Mouse (Mus musculus): Measurements from ENCODE around the gene Creld2. TPM values are rescaled to one million over a fixed set of nuclear protein-coding genes. Genes with fewer than 3 reads are reported as not detected.
A peak's percentile ranks its signal among the peaks of the same experiment; 100 is the strongest.
"Not testable (repeated sequence)": the region's sequence is repeated elsewhere in the genome, so short reads cannot be mapped to it uniquely, and the experiment has no call there.

The Creld2 gene
- 71.9 and 75.7 TPM in 2 replicates for polyA plus RNA-seq (2016; fragmentation: Nextera tagmentation; extraction: Ambion mirVana)

DNA sequence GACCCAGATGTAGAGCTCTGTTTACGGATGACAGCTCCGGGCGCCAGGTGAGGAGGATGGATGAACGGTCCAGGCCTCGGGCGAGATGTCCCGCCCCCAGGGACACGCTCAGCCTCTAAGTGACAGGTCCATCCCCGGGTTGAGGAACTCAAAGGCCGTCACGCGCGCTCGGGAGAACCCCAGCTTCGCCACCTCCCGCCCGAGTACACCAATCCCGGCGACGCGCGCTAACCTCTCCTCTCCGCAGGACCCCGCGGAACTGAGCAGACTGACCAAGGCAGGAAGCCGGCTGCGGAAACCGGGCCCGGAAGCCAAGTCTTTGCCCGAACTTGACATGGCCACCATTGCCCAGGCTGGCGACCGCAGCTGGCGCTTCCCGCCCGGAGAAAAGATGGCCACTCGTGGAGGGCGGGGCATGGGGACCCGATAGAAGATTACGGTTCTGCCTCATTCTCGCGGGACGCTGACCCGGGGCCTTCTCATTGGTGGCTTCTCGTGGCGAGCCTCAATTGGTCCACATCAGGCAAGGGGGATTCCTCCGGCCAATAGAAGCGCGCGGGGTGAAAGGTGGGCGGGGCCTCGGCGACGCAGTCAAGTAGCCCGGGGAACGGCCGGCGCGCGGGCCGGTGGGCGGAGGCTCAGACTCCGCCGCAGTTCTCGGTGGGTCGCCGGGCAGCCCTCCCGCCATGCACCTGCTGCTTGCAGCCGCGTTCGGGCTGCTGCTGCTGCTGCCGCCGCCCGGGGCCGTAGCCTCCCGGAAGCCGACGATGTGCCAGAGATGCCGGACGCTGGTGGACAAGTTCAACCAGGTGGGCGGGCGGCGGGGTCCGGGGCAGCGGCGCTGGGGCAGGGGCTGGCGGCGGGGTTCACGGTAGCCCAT, at the start of gene Creld2, which contains the start of gene Alg12:
Gene Creld2 (plus strand): TSS at position 621 of the 880 bp plus-strand sequence.
Gene Alg12 (minus strand): TSS at position 293 of the 880 bp plus-strand sequence.
- peak; percentile 97 for ATAC-seq (ENCODE audit: insufficient number of reproducible peaks, insufficient read depth, low FRiP score, low TSS enrichment)
- no peaks in the 10 kb centered on the region for H3K27me3 ChIP-seq
- H3K36me3 ChIP-seq, result peaks cover 47% of the 10 kb centered on the region
- no peaks in the 10 kb centered on the region for H3K9me3 ChIP-seq
- peak within 1 kb of the TSS; percentile 61; the same call in 1 of the 2 replicates for H3K27ac ChIP-seq
- H3K4me1 ChIP-seq, result peaks cover 18% of the 10 kb centered on the region
- peak within 1 kb of the TSS; percentile 93 for H3K4me3 ChIP-seq
- peak within 1 kb of the TSS; percentile 85 for H3K9ac ChIP-seq
- WGBS, result under 1% methylated on average over 87 of the region's 88 CpGs
- H3K4me2 ChIP-seq (replicated peaks), result peak within 1 kb of the TSS; percentile 91

GRCm38 (mm10) chr15:88774630-88775029, 44.8 kb upstream of the Creld2 start:
- not testable (repeated sequence) for H3K4me3 ChIP-seq; H3K27ac ChIP-seq; H3K27me3 ChIP-seq; H3K4me1 ChIP-seq; H3K9me3 ChIP-seq; ATAC-seq (ENCODE audit: insufficient number of reproducible peaks, insufficient read depth, low FRiP score, low TSS enrichment); H3K4me2 ChIP-seq (replicated peaks); H3K9ac ChIP-seq
- WGBS, result 88% methylated on average over 5 of the region's 5 CpGs
- H3K36me3 ChIP-seq, result peaks cover 22% of the 10 kb centered on the region

GRCm38 (mm10) chr15:88792140-88792850, 27.2 kb upstream of the Creld2 start:
- Histone ChIP-seq H3K4me2 (replicated peaks) (no peak overlapping the region), H3K36me3 (peaks cover 4% of the 10 kb centered on the region), H3K27me3 (no peaks in the 10 kb centered on the region), H3K4me3 (no peak overlapping the region), H3K27ac (no peak overlapping the region), H3K9ac (no peak overlapping the region), H3K9me3 (no peaks in the 10 kb centered on the region), H3K4me1 (no peaks in the 10 kb centered on the region)
- no peak for ATAC-seq (ENCODE audit: insufficient number of reproducible peaks, insufficient read depth, low FRiP score, low TSS enrichment)
- 85% methylated on average over 4 of the region's 4 CpGs for WGBS

GRCm38 (mm10) chr15:88794729-88795128, 24.7 kb upstream of the Creld2 start:
- H3K4me3 ChIP-seq; H3K9me3 ChIP-seq; ATAC-seq (ENCODE audit: insufficient number of reproducible peaks, insufficient read depth, low FRiP score, low TSS enrichment); H3K27ac ChIP-seq; H3K4me2 ChIP-seq (replicated peaks); H3K9ac ChIP-seq; H3K4me1 ChIP-seq; H3K36me3 ChIP-seq; H3K27me3 ChIP-seq: not testable (repeated sequence)
- WGBS, result 79% methylated on average over 5 of the region's 5 CpGs

- Histone ChIP-seq H3K27me3 (no peaks in the 10 kb centered on the region), H3K27ac (no peak overlapping the region), H3K36me3 (peaks cover 14% of the 10 kb centered on the region), H3K4me2 (replicated peaks) (no peak overlapping the region), H3K9ac (no peak overlapping the region), H3K4me1 (no peaks in the 10 kb centered on the region), H3K4me3 (no peak overlapping the region), H3K9me3 (no peaks in the 10 kb centered on the region)
- no peak for ATAC-seq (ENCODE audit: insufficient number of reproducible peaks, insufficient read depth, low FRiP score, low TSS enrichment)
- WGBS, result 85% methylated on average over 11 of the region's 11 CpGs
These were observed 19.5 kb upstream of the Creld2 start for GRCm38 (mm10) chr15:88799950-88800371.

- H3K9ac ChIP-seq, result no peak overlapping the region
- H3K27ac ChIP-seq, result no peak overlapping the region
- 80% methylated on average over 6 of the region's 6 CpGs for WGBS
- H3K27me3 ChIP-seq, result no peaks in the 10 kb centered on the region
- H3K4me2 ChIP-seq (replicated peaks), result no peak overlapping the region
- H3K4me3 ChIP-seq, result no peak overlapping the region
- no peaks in the 10 kb centered on the region for H3K4me1 ChIP-seq
- no peaks in the 10 kb centered on the region for H3K9me3 ChIP-seq
- ATAC-seq (ENCODE audit: insufficient number of reproducible peaks, insufficient read depth, low FRiP score, low TSS enrichment), result no peak
- peaks cover 24% of the 10 kb centered on the region for H3K36me3 ChIP-seq
These were observed 18.5 kb upstream of the Creld2 start for GRCm38 (mm10) chr15:88800921-88801354.

DNA sequence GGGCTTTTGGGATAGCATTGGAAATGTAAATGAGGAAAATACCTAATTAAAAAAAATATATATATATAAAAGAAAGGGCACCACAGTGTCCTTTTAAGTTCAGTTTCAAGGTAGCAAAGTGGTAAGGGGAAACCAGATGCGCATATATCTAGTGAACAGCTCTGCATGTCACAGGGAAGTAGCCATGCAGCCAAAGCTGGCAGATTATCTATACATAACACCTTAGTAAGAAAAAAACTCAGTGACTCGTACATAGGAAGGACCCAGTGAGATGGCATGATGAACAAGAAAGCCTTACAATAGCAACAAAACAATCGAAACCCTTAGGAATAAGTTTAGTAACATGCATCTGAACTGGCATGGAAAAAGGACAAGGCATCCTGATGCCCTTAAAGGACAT, 17.5 kb upstream of the Creld2 start:
- no peaks in the 10 kb centered on the region for H3K27me3 ChIP-seq
- WGBS, result 90% methylated on average over 3 of the region's 3 CpGs
- peaks cover 31% of the 10 kb centered on the region for H3K36me3 ChIP-seq
- no peak for ATAC-seq (ENCODE audit: insufficient number of reproducible peaks, insufficient read depth, low FRiP score, low TSS enrichment)
- no peak overlapping the region for H3K4me3 ChIP-seq
- no peaks in the 10 kb centered on the region for H3K9me3 ChIP-seq
- no peak overlapping the region for H3K4me2 ChIP-seq (replicated peaks)
- no peaks in the 10 kb centered on the region for H3K4me1 ChIP-seq
- H3K27ac ChIP-seq, result no peak overlapping the region
- no peak overlapping the region for H3K9ac ChIP-seq

DNA sequence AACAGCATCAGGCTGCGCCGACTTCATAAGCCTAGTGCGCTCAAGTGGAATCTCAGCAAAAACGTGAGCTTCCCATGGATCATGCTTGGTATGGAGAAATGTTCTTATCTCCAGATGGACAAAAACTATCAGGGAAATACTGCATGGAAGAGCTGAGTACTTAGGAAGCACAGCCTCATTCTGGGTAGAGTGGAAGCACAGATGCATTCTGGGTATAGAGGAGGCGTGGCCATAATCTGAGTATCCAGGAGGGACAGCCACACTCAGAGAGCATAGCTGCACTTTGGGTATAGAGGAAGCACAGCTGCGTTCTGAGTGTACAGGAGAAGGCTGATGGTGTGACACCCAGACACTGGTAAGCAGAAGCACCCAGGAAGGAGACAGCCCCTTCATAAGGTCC, 17.1 kb upstream of the Creld2 start:
- Histone ChIP-seq H3K4me2 (replicated peaks) (no peak overlapping the region), H3K27ac (no peak overlapping the region), H3K9ac (no peak overlapping the region), H3K27me3 (no peaks in the 10 kb centered on the region), H3K4me3 (no peak overlapping the region), H3K36me3 (peaks cover 31% of the 10 kb centered on the region), H3K9me3 (no peaks in the 10 kb centered on the region), H3K4me1 (no peaks in the 10 kb centered on the region)
- 88% methylated on average over 6 of the region's 6 CpGs for WGBS
- ATAC-seq (ENCODE audit: insufficient number of reproducible peaks, insufficient read depth, low FRiP score, low TSS enrichment), result no peak

GRCm38 (mm10) chr15:88808121-88808520, 11.3 kb upstream of the Creld2 start:
- peaks cover 58% of the 10 kb centered on the region for H3K36me3 ChIP-seq

GRCm38 (mm10) chr15:88810369-88810768, 9.1 kb upstream of the Creld2 start:
- no peak for ATAC-seq (ENCODE audit: insufficient number of reproducible peaks, insufficient read depth, low FRiP score, low TSS enrichment)
- H3K36me3 ChIP-seq, result peaks cover 53% of the 10 kb centered on the region
- WGBS, result 98% methylated on average over 2 of the region's 2 CpGs

More at GRCm38 (mm10) chr15:88808121-88808520, 11.3 kb upstream of the Creld2 start:
- Histone ChIP-seq H3K4me2 (replicated peaks) (no peak overlapping the region), H3K4me3 (no peak overlapping the region), H3K27ac (no peak overlapping the region), H3K4me1 (no peaks in the 10 kb centered on the region), H3K9me3 (no peaks in the 10 kb centered on the region), H3K9ac (no peak overlapping the region), H3K27me3 (no peaks in the 10 kb centered on the region)
- no peak for ATAC-seq (ENCODE audit: insufficient number of reproducible peaks, insufficient read depth, low FRiP score, low TSS enrichment)
- 85% methylated on average over 8 of the region's 8 CpGs for WGBS

GRCm38 (mm10) chr15:88813262-88813661, 6.2 kb upstream of the Creld2 start:
- WGBS, result 86% methylated on average over 3 of the region's 3 CpGs
- Histone ChIP-seq H3K27ac (no peak overlapping the region), H3K4me2 (replicated peaks) (no peak overlapping the region), H3K9ac (no peak overlapping the region), H3K4me1 (peaks cover 1% of the 10 kb centered on the region; the same call in 1 of the 2 replicates), H3K4me3 (no peak overlapping the region), H3K9me3 (no peaks in the 10 kb centered on the region), H3K27me3 (no peaks in the 10 kb centered on the region), H3K36me3 (peaks cover 47% of the 10 kb centered on the region)
- no peak for ATAC-seq (ENCODE audit: insufficient number of reproducible peaks, insufficient read depth, low FRiP score, low TSS enrichment)

More at GRCm38 (mm10) chr15:88810369-88810768, 9.1 kb upstream of the Creld2 start:
- no peak overlapping the region for H3K27ac ChIP-seq
- H3K4me3 ChIP-seq, result no peak overlapping the region
- H3K4me1 ChIP-seq, result no peaks in the 10 kb centered on the region
- H3K9ac ChIP-seq, result no peak overlapping the region
- H3K4me2 ChIP-seq (replicated peaks), result no peak overlapping the region
- no peaks in the 10 kb centered on the region for H3K9me3 ChIP-seq
- no peaks in the 10 kb centered on the region for H3K27me3 ChIP-seq

Measured in embryonic facial prominence, embryonic 12.5 days (tissue).